Mouse (Mus musculus): ENCODE results near the gene Malrd1. TPM values are rescaled to one million over a fixed set of nuclear protein-coding genes. Genes with fewer than 3 reads are reported as not detected.

The Malrd1 gene
- polyA plus RNA-seq, 1 experiment from 2014 or later = 0.01 TPM

- TF ChIP-seq CTCF (IDR thresholded peaks at IDR 0.05; ENCODE audit: low read depth) (no peak), EP300 (optimal IDR thresholded peaks at IDR 0.05) (no peak)
- Histone ChIP-seq H3K4me1 (replicated peaks; ENCODE audit: control insufficient read depth, insufficient read depth) (no peaks in the 10 kb centered on the region), H3K4me2 (replicated peaks; ENCODE audit: low read depth) (no peak overlapping the region), H3K27ac (replicated peaks) (no peak overlapping the region), H3K9ac (ENCODE audit: low read length) (no peak overlapping the region), H3K27me3 (ENCODE audit: control insufficient read depth, insufficient read depth, low read length) (no peaks in the 10 kb centered on the region), H3K9me3 (ENCODE audit: control insufficient read depth, low read length) (no peaks in the 10 kb centered on the region), H3K4me3 (ENCODE audit: low read depth, low read length) (no peak overlapping the region), H3K36me3 (ENCODE audit: control insufficient read depth, insufficient read depth, low read length) (no peaks in the 10 kb centered on the region)
- ATAC-seq (ENCODE audit: low FRiP score, low TSS enrichment) (no peak), DNase-seq (ENCODE audit: low spot score) (no peak)
- WGBS = 68% methylated on average over 3 of the region's 3 CpGs
Measured at GRCm38 (mm10) chr2:16214111-16214510, 687.8 kb downstream of the Malrd1 start.

GRCm38 (mm10) chr2:16228187-16228832, 702.0 kb downstream of the Malrd1 start:
- no peak for DNase-seq (ENCODE audit: low spot score)
- Histone ChIP-seq H3K4me2 (replicated peaks; ENCODE audit: low read depth) (no peak overlapping the region), H3K9me3 (ENCODE audit: control insufficient read depth, low read length) (no peaks in the 10 kb centered on the region), H3K4me3 (ENCODE audit: low read depth, low read length) (no peak overlapping the region), H3K27me3 (ENCODE audit: control insufficient read depth, insufficient read depth, low read length) (no peaks in the 10 kb centered on the region), H3K9ac (ENCODE audit: low read length) (no peak overlapping the region), H3K4me1 (replicated peaks; ENCODE audit: control insufficient read depth, insufficient read depth) (no peaks in the 10 kb centered on the region), H3K27ac (replicated peaks) (no peak overlapping the region), H3K36me3 (ENCODE audit: control insufficient read depth, insufficient read depth, low read length) (no peaks in the 10 kb centered on the region)
- ATAC-seq (ENCODE audit: low FRiP score, low TSS enrichment) = no peak
- TF ChIP-seq CTCF (IDR thresholded peaks at IDR 0.05; ENCODE audit: low read depth) (no peak), EP300 (optimal IDR thresholded peaks at IDR 0.05) (no peak)
- 88% methylated on average over 1 of the region's 1 CpGs for WGBS

GRCm38 (mm10) chr2:16240861-16241260, 714.6 kb downstream of the Malrd1 start:
- Histone ChIP-seq H3K36me3 (ENCODE audit: control insufficient read depth, insufficient read depth, low read length) (no peaks in the 10 kb centered on the region), H3K4me2 (replicated peaks; ENCODE audit: low read depth) (no peak overlapping the region), H3K4me1 (replicated peaks; ENCODE audit: control insufficient read depth, insufficient read depth) (no peaks in the 10 kb centered on the region), H3K27ac (replicated peaks) (no peak overlapping the region), H3K4me3 (ENCODE audit: low read depth, low read length) (no peak overlapping the region), H3K9ac (ENCODE audit: low read length) (no peak overlapping the region), H3K9me3 (ENCODE audit: control insufficient read depth, low read length) (no peaks in the 10 kb centered on the region), H3K27me3 (ENCODE audit: control insufficient read depth, insufficient read depth, low read length) (no peaks in the 10 kb centered on the region)
- no peak for TF ChIP-seq EP300 (optimal IDR thresholded peaks at IDR 0.05)
- TF ChIP-seq CTCF (IDR thresholded peaks at IDR 0.05; ENCODE audit: low read depth) = no peak
- no peak for DNase-seq (ENCODE audit: low spot score)
- ATAC-seq (ENCODE audit: low FRiP score, low TSS enrichment) = no peak
- WGBS = 58% methylated on average over 1 of the region's 1 CpGs

GRCm38 (mm10) chr2:16243097-16243496, 716.8 kb downstream of the Malrd1 start:
- 76% methylated on average over 2 of the region's 2 CpGs for WGBS
- Histone ChIP-seq H3K4me3 (ENCODE audit: low read depth, low read length) (no peak overlapping the region), H3K27ac (replicated peaks) (no peak overlapping the region), H3K4me1 (replicated peaks; ENCODE audit: control insufficient read depth, insufficient read depth) (no peaks in the 10 kb centered on the region), H3K9ac (ENCODE audit: low read length) (no peak overlapping the region), H3K36me3 (ENCODE audit: control insufficient read depth, insufficient read depth, low read length) (no peaks in the 10 kb centered on the region), H3K4me2 (replicated peaks; ENCODE audit: low read depth) (no peak overlapping the region), H3K9me3 (ENCODE audit: control insufficient read depth, low read length) (no peaks in the 10 kb centered on the region), H3K27me3 (ENCODE audit: control insufficient read depth, insufficient read depth, low read length) (no peaks in the 10 kb centered on the region)
- no peak for ATAC-seq (ENCODE audit: low FRiP score, low TSS enrichment)
- no peak for TF ChIP-seq CTCF (IDR thresholded peaks at IDR 0.05; ENCODE audit: low read depth)
- TF ChIP-seq EP300 (optimal IDR thresholded peaks at IDR 0.05) = no peak
- no peak for DNase-seq (ENCODE audit: low spot score)

GRCm38 (mm10) chr2:16248861-16249260, 722.6 kb downstream of the Malrd1 start:
- H3K4me3 ChIP-seq (ENCODE audit: low read depth, low read length) = no peak overlapping the region
- H3K27me3 ChIP-seq (ENCODE audit: control insufficient read depth, insufficient read depth, low read length) = no peaks in the 10 kb centered on the region
- no peaks in the 10 kb centered on the region for H3K9me3 ChIP-seq (ENCODE audit: control insufficient read depth, low read length)
- H3K4me2 ChIP-seq (replicated peaks; ENCODE audit: low read depth) = no peak overlapping the region
- H3K4me1 ChIP-seq (replicated peaks; ENCODE audit: control insufficient read depth, insufficient read depth) = no peaks in the 10 kb centered on the region
- 57% methylated on average over 3 of the region's 3 CpGs for WGBS
- no peak for DNase-seq (ENCODE audit: low spot score)
- H3K27ac ChIP-seq (replicated peaks) = no peak overlapping the region
- TF ChIP-seq CTCF (IDR thresholded peaks at IDR 0.05; ENCODE audit: low read depth) = no peak
- TF ChIP-seq EP300 (optimal IDR thresholded peaks at IDR 0.05) = no peak
- ATAC-seq (ENCODE audit: low FRiP score, low TSS enrichment) = no peak
- no peak overlapping the region for H3K9ac ChIP-seq (ENCODE audit: low read length)
- no peaks in the 10 kb centered on the region for H3K36me3 ChIP-seq (ENCODE audit: control insufficient read depth, insufficient read depth, low read length)

- ATAC-seq (ENCODE audit: low FRiP score, low TSS enrichment) = no peak
- TF ChIP-seq EP300 (optimal IDR thresholded peaks at IDR 0.05) = no peak
- TF ChIP-seq CTCF (IDR thresholded peaks at IDR 0.05; ENCODE audit: low read depth) = no peak
- Histone ChIP-seq H3K36me3 (ENCODE audit: control insufficient read depth, insufficient read depth, low read length) (no peaks in the 10 kb centered on the region), H3K27ac (replicated peaks) (no peak overlapping the region), H3K27me3 (ENCODE audit: control insufficient read depth, insufficient read depth, low read length) (no peaks in the 10 kb centered on the region), H3K4me3 (ENCODE audit: low read depth, low read length) (no peak overlapping the region), H3K9me3 (ENCODE audit: control insufficient read depth, low read length) (no peaks in the 10 kb centered on the region), H3K4me2 (replicated peaks; ENCODE audit: low read depth) (no peak overlapping the region), H3K4me1 (replicated peaks; ENCODE audit: control insufficient read depth, insufficient read depth) (no peaks in the 10 kb centered on the region), H3K9ac (ENCODE audit: low read length) (no peak overlapping the region)
- WGBS = 81% methylated on average over 1 of the region's 1 CpGs
- DNase-seq (ENCODE audit: low spot score) = no peak
Measured at GRCm38 (mm10) chr2:16252274-16252673, 726.0 kb downstream of the Malrd1 start.
